Mouse (Mus musculus) left cerebral cortex, postnatal 25 days (tissue): ENCODE data around the gene 4933427I04Rik. TPM values are rescaled to one million over a fixed set of nuclear protein-coding genes. Genes with fewer than 3 reads are reported as not detected.

Source experiments
- total RNA-seq, 2 experiments: library from RNA; stranded (reverse); gene quantifications; 2 replicates each; pipeline ENCODE4 v1.2.3; 2021

4933427I04Rik gene
- total RNA-seq, 2 experiments from 2014 or later, result not detected

Other genes with a start within 250 kb of the 4933427I04Rik start
- 100 to 1,000 TPM; 202 to 222 TPM for gene Macf1, start 175.3 kb upstream of the 4933427I04Rik start, total RNA-seq
- 100 to 1,000 TPM; 184 to 187 TPM for gene Ndufs5, start 141.5 kb upstream of the 4933427I04Rik start, total RNA-seq
- 10 to 100 TPM; 63.4 to 65.5 TPM for gene Akirin1, start 109.3 kb upstream of the 4933427I04Rik start, total RNA-seq
- 1 to 10 TPM; 1.3 to 1.4 TPM for gene Rhbdl2, start 71.8 kb upstream of the 4933427I04Rik start, total RNA-seq
- 10 to 100 TPM; 11.2 to 13.3 TPM for gene Mycbp, start 45.2 kb downstream of the 4933427I04Rik start, total RNA-seq
- gene Rragc, start 57.8 kb downstream of the 4933427I04Rik start, total RNA-seq, result 10 to 100 TPM; 58.4 to 63.8 TPM
- gene 4930535I16Rik, start 58.3 kb downstream of the 4933427I04Rik start, total RNA-seq, result not detected